Mouse (Mus musculus) thymus, adult 18-20 months (tissue): ENCODE measurements around the gene Zcchc12.

Source experiments
- DNase-seq, 2 experiments: peaks; one replicate each; pipeline ENCODE4 v3.0.0; 2022; ENCODE audit warnings: mixed read lengths in 2 of 2

Gene Zcchc12

DNA sequence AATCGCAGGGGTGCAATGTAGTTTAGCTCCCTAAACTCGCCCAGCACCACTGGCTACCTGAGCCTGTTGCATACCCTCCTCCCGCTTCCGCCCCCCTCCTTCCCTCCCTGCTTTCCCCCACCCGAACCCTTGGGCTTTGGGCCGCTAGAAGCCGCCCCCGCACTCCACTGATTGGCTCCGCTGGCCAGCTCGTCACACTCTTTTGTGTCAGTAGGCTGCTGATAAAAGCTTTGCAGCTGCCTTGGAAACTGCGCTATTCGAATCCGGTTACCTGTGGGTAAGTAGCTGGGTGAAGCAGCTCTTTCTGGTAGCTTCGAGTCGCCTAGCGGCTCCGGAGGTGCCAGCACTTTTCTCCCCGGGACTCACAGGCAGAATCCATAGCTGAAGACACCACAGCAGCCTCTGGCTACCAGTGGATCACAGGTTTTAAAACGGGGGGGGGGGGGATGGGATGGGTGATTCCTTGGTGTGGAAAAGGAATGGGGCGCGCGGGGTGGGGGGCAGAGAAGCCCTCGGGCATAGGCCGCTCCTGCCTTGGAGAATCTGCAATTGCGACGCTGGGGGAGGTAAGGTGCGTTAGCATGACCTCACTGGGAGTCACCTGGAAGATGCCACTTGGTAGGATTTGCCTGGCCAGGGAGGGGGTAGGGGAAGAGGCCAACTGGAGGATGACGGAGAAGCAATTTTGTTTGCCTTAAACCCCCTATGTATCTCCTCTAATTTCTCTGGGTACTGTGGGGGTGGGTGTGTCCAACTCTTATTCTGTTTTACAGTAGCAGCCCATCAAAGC is at the start of gene Zcchc12:
Gene Zcchc12 (plus strand): TSS at position 169 of the 790 bp plus-strand sequence.
- peak; percentile 39 to 65 for DNase-seq

DNA sequence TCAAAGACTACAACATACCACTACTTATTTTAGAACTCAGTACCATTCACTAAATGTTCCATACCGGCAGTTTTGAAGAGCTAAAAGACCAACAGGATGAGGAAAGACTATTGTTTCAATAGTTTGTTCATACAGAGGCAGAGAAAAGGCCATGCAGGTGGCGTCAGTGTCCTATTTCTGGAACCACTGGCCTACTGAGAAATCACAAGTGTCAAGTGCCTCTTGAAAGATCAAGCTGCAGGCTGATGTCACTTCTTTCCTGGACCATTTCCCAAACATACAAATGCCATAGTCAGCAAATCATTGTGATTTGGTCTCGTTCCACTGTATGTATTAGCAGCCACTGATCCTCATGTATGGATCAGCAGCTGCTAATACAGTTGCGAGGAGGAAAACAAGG is 49.0 kb upstream of the Zcchc12 start:
- DNase-seq = no peak

DNA sequence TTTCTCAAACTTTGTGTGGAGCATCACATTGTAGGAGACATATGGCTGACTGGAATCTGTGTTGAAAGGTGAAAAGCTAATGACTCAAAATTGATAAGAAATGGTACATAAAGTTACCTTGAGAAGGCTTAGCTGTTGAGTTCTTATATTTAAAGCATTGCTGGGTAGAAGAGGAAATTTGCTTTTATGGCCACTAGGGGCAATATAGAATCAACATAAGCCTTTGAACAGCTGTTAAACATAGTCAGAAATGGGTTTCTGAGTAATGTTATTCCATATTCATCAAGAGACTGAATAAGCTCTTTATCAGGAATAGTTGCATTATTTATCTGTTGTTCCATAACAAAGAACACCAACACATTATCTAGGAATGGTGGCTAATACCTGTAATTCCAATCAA is 45.6 kb upstream of the Zcchc12 start:
- no peak for DNase-seq

DNA sequence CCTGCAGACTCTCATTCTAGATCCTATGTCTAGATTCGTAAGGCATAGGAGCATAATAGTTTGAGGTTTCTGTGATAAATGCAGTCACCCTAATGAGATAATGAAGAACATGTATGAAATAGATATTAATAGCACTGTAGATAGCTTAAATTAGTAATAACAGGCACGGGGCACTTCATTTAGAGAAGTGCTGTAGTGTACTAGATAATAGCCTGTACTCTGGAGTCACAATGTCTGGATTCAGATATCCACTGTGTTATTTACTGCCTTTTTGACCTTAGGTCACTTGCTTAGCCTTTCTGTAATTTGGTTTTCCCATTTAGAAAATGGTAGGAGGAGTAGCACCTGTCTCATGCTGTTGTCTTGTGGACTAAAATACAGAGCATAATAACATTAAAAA is 39.0 kb upstream of the Zcchc12 start:
- DNase-seq = no peak

DNA sequence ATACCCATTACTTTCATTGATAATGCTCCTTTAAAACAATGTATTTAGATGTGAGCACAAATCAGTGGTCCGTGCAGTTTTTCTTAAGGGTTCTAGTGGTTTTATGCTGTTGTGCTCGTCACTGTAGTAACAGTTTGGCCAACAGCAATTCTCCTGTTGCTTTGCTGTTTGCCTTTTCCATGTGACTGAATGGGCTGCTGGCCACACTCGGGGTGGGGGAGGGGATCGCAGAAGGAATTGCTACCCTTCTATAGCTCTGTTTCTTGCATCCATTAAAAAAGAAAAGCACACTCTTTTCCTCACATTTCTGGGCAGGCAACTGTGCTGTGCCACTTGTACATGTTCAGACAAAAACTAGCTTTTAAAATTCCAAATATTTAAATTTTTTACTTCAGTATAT is 34.1 kb upstream of the Zcchc12 start:
- DNase-seq = no peak

DNA sequence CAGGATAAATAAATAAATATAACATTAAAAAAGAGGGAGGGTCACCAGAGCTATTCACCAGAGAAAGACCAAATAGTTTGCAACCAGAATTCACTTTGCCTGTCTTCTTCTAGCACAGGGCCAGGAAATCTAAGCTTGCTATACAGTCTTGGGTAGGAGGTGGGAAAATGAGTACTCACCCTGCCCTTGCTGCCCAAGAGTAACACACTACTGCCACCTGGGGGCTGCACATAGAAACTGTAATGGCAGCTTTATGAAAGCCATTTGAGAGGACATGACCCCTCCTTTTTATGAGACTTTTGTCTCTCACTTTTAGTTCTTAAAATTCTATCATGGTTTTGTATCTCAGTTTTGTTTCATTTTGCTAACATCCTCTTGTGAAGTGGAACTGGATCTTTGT is 12.1 kb upstream of the Zcchc12 start:
- DNase-seq = no peak

DNA sequence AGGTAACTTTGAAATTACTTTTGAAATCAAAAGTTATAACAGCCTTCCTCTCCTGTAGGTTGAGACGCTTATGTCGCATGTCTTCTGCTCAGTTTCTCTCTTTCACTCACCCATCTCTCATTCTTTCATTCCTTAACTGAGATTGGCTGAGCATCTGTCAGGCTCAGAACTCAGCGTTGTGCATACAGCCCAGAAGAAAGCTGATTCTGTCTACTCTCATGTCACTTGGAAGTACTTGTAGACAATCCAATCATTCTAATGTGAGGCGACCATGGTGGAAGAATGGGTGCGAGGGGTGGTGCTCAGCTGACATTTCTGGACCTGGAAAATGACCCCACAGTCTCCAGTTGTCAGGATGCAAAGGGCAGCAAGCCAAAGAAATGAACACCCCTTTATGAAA is 9.7 kb upstream of the Zcchc12 start:
- no peak for DNase-seq

DNA sequence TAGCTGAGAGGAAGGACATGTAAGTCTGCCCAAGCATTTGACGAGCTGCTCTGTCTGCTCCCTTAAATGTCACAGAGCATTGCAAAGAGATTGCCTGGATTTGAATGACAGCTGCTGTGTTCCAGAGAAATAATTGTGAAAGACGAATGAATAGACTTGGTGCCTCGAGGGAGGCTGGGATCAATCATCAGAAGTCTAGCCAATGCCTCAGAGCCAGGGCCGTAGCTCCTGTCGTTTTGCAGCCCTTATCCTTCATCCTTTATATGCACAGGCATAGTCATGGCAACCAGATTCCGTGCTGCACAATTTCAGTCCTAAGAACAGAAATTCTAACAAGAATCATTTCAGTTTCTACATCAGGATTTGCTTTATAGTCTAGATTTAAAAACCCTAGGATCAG is 9.3 kb upstream of the Zcchc12 start:
- DNase-seq = no peak

DNA sequence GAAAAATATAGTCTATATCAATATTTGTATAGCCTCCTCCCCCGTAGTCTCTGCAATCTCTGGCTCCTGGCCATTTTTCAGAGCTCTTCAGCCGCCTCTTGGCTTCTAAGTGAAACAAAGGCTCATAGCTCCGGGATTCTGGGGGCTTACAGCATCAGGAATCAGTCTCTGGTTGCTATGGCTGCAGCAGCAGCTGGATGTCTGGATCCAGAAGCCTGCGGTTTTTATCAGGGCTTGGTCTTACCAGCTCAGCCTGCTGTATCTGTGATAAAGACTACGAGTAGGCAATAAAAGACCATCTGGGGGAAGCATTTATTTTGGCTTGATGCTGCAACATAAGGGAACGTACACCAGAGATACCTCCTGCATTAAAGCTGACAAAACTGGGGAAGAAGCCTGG is 1.8 kb upstream of the Zcchc12 start:
- no peak for DNase-seq

DNA sequence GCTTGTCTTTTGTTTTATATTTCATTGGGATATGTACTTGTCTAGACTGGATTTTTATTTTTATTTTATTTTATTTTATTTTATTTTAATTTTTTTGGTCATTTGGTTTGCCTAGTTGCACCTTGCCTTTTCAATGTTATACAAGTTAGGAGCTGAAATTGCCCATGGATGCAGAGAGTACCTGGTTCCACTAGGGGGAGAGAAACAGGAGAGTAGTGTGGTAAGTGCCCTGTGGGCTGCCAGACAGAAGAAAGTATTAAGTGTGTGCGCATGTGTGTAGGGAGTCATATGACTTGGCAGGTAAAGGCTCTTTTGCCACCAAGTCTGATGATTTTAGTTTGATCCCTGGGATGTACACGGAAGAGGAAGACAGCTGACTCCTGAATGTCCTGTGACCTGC is 13.8 kb downstream of the Zcchc12 start:
- DNase-seq = no peak

DNA sequence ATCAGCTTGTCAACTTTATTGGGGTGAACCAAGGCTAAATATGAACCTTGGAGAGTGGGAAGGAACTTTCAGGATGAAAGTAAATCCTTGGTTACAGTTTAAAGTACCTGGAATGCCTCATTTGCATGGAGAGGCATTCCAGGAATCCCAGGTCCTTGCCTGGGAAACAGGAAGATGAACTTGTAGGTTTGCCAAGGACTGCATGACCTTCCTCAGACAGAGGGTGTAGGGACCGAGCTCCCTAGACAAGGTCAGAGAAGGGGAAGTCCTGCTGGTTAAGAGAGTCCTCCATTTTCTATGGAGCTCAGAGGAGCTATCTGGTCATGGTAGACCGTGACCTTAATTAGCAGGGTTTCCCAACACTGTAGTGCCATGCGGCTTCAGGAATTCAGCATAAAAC is 15.5 kb downstream of the Zcchc12 start:
- DNase-seq = no peak

DNA sequence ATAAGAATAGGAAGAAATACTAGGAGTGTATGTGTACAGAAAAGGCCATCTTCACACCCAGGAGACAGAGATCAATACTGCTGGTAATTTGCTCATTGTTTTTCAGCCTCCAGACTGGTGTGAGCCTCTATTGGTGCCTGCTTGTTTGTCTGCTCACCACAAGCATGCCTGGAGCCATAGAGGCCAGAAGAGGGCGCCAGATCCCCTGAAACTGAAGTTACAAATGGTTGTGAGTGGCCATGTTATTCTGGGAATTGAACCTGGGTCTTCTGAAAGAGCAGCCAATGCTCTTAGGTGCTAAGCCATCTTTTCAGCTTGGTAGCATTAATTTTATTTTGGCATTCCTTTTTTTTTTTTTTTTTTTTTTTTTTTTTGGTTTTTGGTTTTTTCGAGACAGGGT is 25.7 kb downstream of the Zcchc12 start:
- DNase-seq = no peak

DNA sequence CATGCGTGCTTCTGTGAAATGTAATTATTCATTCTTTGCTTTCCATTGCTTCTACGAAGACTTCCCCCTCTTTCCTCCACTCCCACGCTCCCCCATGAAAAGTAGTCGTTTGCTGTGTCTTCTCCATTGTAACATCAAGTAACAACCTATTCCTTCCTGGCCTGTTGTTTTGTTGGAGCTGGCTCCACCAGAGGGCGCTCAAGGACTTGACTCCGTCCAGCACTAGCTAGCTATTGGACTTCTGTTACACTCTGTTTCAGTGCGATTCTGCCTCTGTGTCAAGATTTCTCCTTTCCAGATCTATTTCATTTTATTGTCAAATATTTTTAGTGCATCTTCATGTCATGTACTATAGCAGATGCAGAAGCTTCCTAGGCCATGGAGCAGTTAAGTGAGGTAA is 30.1 kb downstream of the Zcchc12 start:
- DNase-seq = peak; percentile 22 to 34

DNA sequence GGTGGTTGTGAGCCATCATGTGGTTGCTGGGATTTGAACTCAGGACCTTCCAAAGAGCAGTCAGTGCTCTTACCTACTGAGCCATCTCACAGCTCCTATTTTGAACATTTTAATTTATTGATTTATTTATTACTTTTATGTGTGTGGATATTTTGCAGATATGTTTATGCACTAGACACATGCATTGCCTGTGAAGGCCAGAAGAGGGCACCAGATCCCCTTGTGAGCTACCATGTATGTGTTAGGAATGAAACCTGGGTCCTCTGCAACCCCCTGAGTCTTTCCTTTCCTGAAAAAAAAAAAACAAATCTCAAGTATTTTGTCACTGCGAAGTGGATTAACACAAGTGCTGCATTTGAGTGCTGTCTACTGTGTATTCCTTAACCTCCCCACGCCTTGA is 30.9 kb downstream of the Zcchc12 start:
- DNase-seq = peak in 1 of 2 experiments; percentile 3

DNA sequence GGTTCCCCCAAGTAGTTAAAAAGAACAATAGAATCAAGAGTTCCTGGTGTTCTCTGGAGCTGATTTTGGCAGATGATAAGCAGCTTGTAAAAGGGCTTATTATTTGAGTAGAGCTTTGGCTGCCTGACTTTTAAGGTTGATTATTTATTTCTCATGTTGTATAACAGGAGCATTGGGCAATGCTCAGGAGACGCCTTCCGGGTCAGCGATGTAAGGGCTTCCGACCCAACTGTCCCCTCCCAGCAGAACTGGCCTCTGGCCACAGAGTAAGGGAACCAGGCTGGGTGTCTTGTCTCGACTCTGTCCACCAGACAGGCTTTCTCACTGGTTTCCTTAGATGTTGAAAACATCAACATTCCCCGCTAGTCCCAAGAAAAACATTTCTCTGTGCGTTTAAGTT is 33.2 kb downstream of the Zcchc12 start:
- DNase-seq = no peak

DNA sequence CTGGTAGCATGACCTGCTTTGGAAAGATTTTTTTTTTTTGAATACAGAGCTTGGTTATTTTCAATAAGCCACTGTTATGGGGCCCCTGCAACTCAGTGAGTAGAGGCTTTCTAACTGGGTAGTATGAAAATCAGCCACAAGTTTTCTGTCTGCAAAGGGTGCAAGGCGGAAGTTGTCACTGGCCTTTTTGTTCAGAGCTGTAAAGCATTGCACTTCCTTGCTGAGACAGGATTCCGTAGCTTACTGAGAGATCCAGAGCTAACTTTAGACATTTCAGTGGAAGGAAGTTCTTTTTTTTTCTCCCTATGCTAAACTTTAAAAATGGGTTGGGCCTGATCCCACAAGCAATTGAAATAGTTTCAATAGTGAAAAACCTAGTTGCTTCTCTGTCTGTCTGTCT is 33.6 kb downstream of the Zcchc12 start:
- no peak for DNase-seq

DNA sequence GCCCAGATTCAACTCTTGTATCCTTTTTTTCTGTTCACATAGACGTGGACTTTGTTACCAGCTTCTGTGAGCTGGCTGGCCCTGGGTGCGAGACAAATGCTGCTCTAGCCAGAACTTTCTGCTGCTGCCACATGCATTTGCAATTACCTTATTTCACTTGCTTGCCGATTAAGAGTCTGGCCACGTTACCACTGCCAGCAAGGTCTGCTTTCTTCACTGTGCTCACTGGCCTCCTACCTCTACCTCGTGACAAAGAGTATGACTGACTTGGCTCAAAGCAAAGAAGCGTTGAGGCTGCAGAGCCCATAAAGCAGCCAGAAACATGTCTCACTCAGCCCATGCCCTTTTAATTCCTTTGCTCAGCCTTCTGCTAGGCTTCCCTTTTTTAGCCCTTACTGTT is 39.9 kb downstream of the Zcchc12 start:
- no peak for DNase-seq
